Mouse (Mus musculus) limb, embryonic 10.5 days (tissue): ENCODE data around the gene Pstpip1. TPM values are rescaled to one million over a fixed set of nuclear protein-coding genes. Genes with fewer than 3 reads are reported as not detected.

ENCODE experiments used
- DNase-seq: peaks from one replicate; pipeline ENCODE4 v3.0.0-alpha.2; 2017; ENCODE audit warnings: low spot score
- H3K27ac ChIP-seq: fragments of 300-500 bp; sonication (generic); 2 replicates; pipeline ENCODE4 v1.5.1; 2016; ENCODE audit warnings: mild to moderate bottlenecking
- H3K27me3 ChIP-seq: fragments of 300-500 bp; sonication (generic); 2 replicates; pipeline ENCODE4 v1.6.1; 2016; ENCODE audit warnings: low read depth, mild to moderate bottlenecking; ENCODE audit not compliant: poor library complexity, severe bottlenecking
- H3K36me3 ChIP-seq: fragments of 300-500 bp; sonication (generic); 2 replicates; pipeline ENCODE4 v1.6.1; 2016; ENCODE audit warnings: mild to moderate bottlenecking, moderate library complexity
- H3K4me1 ChIP-seq: fragments of 300-500 bp; sonication (generic); 2 replicates; pipeline ENCODE4 v1.6.1; 2016
- H3K4me3 ChIP-seq: fragments of 300-500 bp; sonication (generic); 2 replicates; pipeline ENCODE4 v1.5.1; 2016; ENCODE audit warnings: mild to moderate bottlenecking, moderate library complexity
- H3K9me3 ChIP-seq: fragments of 300-500 bp; sonication (generic); replicated peaks from 2 replicates; pipeline ENCODE4 v1.6.1; 2016; ENCODE audit warnings: mild to moderate bottlenecking
- WGBS: fragments of 180-500 bp; shearing (Covaris S2); methylation state at CpG from one replicate; pipeline ENCODE4 v1.1.7; 2016; 5-methylcytosine and 5-hydroxymethylcytosine counted together
- polyA plus RNA-seq: library from polyadenylated mRNA; unstranded; fragments of >200 nt; fragmentation: Nextera tagmentation; extraction: Ambion mirVana; gene quantifications from 2 replicates; pipeline ENCODE4 v1.2.1, GENCODE M21; 2016

Pstpip1 gene
- polyA plus RNA-seq, result 0.64 and 0.90 TPM in 2 replicates

- Histone ChIP-seq H3K4me3 (peak within 1 kb of the TSS; percentile 22), H3K27me3 (0 out of 2 replicates have a peak, but pooled peaks cover 3% of the 10 kb centered on the region)
- WGBS, result 32% methylated on average over 22 of the region's 22 CpGs
Observed at GRCm38 (mm10) chr9:56089778-56090520, at the start of gene Pstpip1. Pstpip1 (plus strand) TSS chr9:56089962.

DNA sequence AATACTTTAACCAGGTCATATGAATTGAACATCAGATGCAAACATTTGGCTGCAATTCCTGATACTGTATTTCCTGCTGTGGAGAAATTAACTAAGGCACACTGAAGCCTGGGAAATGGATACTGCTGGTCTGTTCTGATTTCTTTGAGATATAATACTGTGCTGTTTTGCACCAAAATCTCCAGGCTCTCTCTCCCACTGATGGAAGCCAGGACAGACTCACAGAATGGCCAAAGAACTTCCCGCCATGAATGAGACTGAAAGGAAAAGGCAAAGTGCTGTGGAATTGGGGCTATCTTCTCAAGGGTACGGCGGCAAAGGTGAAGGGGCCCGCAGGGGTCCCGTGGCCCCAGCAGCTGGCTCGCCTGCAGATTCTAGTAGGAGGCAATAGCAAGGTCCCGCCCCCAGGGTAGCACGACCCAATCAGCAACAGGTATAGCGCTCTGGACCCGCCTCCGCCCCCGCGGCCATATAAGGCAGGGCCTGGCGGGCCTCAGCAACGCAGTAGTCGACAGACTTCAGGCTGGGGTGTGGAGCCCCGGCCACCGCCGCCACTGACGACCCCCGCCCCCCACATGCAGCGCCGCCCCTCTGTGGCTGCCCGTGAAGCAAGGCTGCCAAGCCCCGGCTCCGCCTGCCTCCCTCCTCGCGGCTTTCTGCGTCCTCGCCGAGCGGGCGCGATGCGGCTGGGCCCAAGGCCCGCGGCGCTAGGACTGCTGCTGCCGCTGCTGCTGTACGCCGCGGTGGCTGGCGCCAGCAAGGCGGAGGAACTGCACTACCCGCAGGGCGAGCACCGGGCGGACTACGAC is 48.2 kb upstream of the Pstpip1 start, which contains the start of gene Rcn2:
TSS of gene Rcn2 (plus strand) at position 474 of the 809 bp plus-strand sequence.
- peak within 1 kb of the TSS; percentile 78 for H3K4me3 ChIP-seq
- peaks cover 32% of the 10 kb centered on the region for H3K36me3 ChIP-seq
- H3K4me1 ChIP-seq, result peaks cover 24% of the 10 kb centered on the region
- H3K27me3 ChIP-seq, result no peaks in the 10 kb centered on the region
- H3K9me3 ChIP-seq, result no peaks in the 10 kb centered on the region
- under 1% methylated on average over 49 of the region's 49 CpGs for WGBS
- peak; percentile 95 for DNase-seq
- H3K27ac ChIP-seq, result peak within 1 kb of the TSS; percentile 99

More at GRCm38 (mm10) chr9:56089778-56090520, at the start of gene Pstpip1:
- no peaks in the 10 kb centered on the region for H3K9me3 ChIP-seq
- peak within 1 kb of the TSS; percentile 83 for H3K27ac ChIP-seq
- DNase-seq, result peak; percentile 61
- H3K4me1 ChIP-seq, result peaks cover 32% of the 10 kb centered on the region
- H3K36me3 ChIP-seq, result no peaks in the 10 kb centered on the region

DNA sequence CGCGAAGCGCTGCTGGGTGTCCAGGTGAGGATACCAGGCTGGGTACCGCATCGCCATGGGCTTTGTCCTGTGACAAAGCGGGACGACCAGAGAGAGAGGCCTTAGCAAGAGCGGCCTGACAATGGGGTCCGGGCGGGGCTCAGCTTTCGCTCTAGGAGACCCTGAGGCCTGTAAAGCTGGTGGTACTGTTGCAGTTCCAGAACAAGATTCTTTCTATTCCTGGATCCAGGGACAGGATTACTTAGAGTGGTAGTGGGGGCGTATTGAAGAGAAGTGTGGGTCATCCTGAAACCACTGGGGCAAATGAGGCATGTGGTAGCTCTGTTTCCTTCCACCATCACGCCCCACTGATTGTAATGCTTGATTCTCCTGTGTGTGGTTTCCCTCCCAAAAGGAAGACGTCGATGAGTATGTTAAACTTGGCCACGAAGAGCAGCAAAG is 47.6 kb upstream of the Pstpip1 start:
- WGBS, result 1% methylated on average over 16 of the region's 16 CpGs
- Histone ChIP-seq H3K27ac (peak overlapping the region; percentile 99), H3K4me1 (peaks cover 24% of the 10 kb centered on the region), H3K9me3 (no peaks in the 10 kb centered on the region), H3K27me3 (no peaks in the 10 kb centered on the region), H3K4me3 (peak overlapping the region; percentile 78), H3K36me3 (peaks cover 38% of the 10 kb centered on the region)
- no peak for DNase-seq

- DNase-seq, result no peak
- no peak overlapping the region for H3K4me3 ChIP-seq
- H3K27me3 ChIP-seq, result no peaks in the 10 kb centered on the region
- H3K9me3 ChIP-seq, result no peaks in the 10 kb centered on the region
- H3K4me1 ChIP-seq, result no peaks in the 10 kb centered on the region
- WGBS, result 88% methylated on average over 3 of the region's 3 CpGs
- peaks cover 85% of the 10 kb centered on the region for H3K36me3 ChIP-seq
- H3K27ac ChIP-seq, result no peak overlapping the region
Observed at GRCm38 (mm10) chr9:56053796-56054195, 36.0 kb upstream of the Pstpip1 start.

GRCm38 (mm10) chr9:56056147-56056546 is 33.6 kb upstream of the Pstpip1 start:
- no peaks in the 10 kb centered on the region for H3K9me3 ChIP-seq
- H3K27ac ChIP-seq, result no peak overlapping the region
- DNase-seq, result no peak
- peaks cover 96% of the 10 kb centered on the region for H3K36me3 ChIP-seq
- H3K27me3 ChIP-seq, result no peaks in the 10 kb centered on the region
- no peak overlapping the region for H3K4me3 ChIP-seq
- 96% methylated on average over 6 of the region's 6 CpGs for WGBS
- no peaks in the 10 kb centered on the region for H3K4me1 ChIP-seq

DNA sequence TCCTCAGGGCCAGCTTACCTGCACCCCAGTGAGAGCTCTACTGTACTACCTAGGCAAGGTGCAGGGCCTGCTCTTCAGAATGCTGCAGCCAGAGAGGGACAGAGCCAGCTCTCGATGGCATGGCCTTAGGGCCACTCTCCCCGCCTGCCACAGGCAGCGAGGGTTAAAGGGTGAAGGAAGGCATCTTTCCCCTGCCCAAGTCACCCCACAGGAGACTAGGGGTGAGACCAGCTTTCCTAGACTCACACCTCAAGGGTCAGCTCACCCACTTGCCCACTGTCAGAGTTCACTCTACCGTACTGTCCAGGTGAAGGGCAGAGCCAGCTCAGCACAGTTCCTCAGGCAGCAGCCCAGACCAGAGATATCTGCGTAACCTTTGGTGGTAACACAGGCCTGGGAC is 27.4 kb upstream of the Pstpip1 start:
- H3K36me3 ChIP-seq, result peaks cover 90% of the 10 kb centered on the region
- 94% methylated on average over 5 of the region's 5 CpGs for WGBS

DNA sequence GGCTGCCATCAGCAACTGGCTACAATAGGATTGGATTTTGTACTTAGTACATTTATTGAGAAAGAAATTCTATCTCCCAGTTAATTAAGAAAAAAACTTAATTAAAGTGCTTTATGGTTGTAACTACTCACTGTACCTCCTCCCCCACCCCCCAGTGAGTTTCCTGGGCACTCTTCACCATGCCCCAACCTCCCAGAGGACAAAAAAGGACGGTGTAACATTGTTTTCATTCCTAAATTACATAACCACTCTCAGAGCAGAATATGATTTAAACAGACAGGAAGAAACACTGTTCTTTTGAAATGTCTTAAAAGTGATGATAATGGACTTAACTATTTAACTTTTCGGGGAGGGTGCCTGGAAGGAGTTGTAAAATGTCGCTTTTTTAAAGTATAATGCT is 24.8 kb upstream of the Pstpip1 start:
- WGBS, result 74% methylated on average over 3 of the region's 3 CpGs
- peaks cover 87% of the 10 kb centered on the region for H3K36me3 ChIP-seq
- no peak overlapping the region for H3K27ac ChIP-seq
- no peaks in the 10 kb centered on the region for H3K4me1 ChIP-seq
- no peak for DNase-seq
- no peaks in the 10 kb centered on the region for H3K27me3 ChIP-seq
- H3K4me3 ChIP-seq, result no peak overlapping the region
- no peaks in the 10 kb centered on the region for H3K9me3 ChIP-seq

More for the DNA sequence above, 27.4 kb upstream of the Pstpip1 start:
- no peaks in the 10 kb centered on the region for H3K27me3 ChIP-seq
- no peaks in the 10 kb centered on the region for H3K9me3 ChIP-seq
- no peak for DNase-seq
- no peaks in the 10 kb centered on the region for H3K4me1 ChIP-seq
- H3K4me3 ChIP-seq, result no peak overlapping the region
- no peak overlapping the region for H3K27ac ChIP-seq

DNA sequence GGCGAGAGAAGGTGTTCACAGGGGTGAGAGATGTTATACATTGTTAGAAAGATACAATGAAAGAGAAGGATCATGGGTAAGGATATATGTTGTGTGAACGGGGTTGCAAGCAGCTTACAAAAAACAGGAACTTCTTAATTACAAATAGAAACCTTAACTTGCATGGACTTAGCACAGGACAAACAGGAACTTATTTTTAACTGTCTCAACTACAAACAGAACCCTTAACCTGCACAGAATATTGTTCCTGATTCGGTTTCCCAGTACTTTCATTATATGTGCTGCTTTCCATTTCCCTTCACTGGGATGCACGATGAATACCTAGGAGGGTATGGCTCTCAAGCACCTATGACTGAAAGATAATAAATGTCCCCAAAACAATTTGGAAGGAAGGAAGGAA is 21.8 kb upstream of the Pstpip1 start:
- Histone ChIP-seq H3K9me3 (no peaks in the 10 kb centered on the region), H3K4me1 (no peaks in the 10 kb centered on the region), H3K4me3 (no peak overlapping the region), H3K27ac (no peak overlapping the region), H3K36me3 (peaks cover 83% of the 10 kb centered on the region), H3K27me3 (no peaks in the 10 kb centered on the region)
- 94% methylated on average over 4 of the region's 4 CpGs for WGBS
- DNase-seq, result no peak

- no peak for DNase-seq
- peaks cover 76% of the 10 kb centered on the region for H3K36me3 ChIP-seq
- H3K27ac ChIP-seq, result no peak overlapping the region
- H3K4me1 ChIP-seq, result no peaks in the 10 kb centered on the region
- H3K27me3 ChIP-seq, result no peaks in the 10 kb centered on the region
- no peak overlapping the region for H3K4me3 ChIP-seq
- WGBS, result 90% methylated on average over 1 of the region's 1 CpGs
- no peaks in the 10 kb centered on the region for H3K9me3 ChIP-seq
Observed at GRCm38 (mm10) chr9:56068630-56069029, 21.1 kb upstream of the Pstpip1 start.

DNA sequence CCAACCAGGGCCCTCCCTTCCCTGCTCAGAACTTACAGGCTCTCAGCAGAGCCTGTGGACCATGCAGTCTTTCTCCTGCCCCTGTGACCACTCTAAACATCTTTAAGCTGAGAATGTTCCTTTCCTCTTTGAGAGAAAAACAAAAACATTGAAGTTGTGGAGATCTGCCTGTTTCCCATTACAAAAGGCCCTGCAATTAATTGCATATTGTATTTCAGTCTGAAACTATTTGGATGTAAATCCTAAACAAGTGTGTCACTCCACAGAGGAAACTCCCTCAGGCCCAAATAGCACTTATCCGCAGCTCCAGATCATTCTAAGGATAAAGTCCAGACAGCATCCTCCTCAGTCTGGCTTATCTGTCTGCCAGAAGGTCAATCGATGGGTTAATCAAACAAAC is 16.9 kb upstream of the Pstpip1 start:
- Histone ChIP-seq H3K4me1 (peaks cover 22% of the 10 kb centered on the region), H3K4me3 (no peak overlapping the region), H3K27me3 (no peaks in the 10 kb centered on the region), H3K9me3 (no peaks in the 10 kb centered on the region), H3K27ac (no peak overlapping the region), H3K36me3 (peaks cover 42% of the 10 kb centered on the region)
- 61% methylated on average over 2 of the region's 2 CpGs for WGBS
- DNase-seq, result no peak

- Histone ChIP-seq H3K9me3 (no peaks in the 10 kb centered on the region), H3K36me3 (peaks cover 42% of the 10 kb centered on the region), H3K27me3 (no peaks in the 10 kb centered on the region), H3K4me3 (no peak overlapping the region), H3K4me1 (peaks cover 22% of the 10 kb centered on the region), H3K27ac (peak overlapping the region; percentile 80)
- 72% methylated on average over 12 of the region's 12 CpGs for WGBS
- DNase-seq, result no peak
Observed at GRCm38 (mm10) chr9:56074863-56075262, 14.9 kb upstream of the Pstpip1 start.

DNA sequence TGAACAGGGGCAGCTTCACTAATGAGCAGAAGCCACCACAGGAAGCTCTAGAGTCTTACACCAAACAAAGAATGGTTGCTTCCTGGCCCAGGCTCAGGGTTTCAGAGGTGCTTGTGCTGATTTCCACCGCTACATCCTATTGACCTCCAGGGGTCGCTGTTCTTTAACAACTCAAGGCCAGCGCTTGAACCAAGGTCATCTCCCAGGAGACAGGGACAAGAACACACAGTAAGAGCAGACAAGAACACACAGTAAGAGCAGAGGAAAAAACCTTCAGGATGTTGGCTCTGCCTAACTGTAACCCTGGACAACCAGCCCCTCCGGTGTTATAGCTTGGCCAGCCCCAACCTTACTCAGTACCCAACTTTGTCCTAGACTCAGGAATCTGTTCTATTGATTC is 14.5 kb upstream of the Pstpip1 start:
- H3K4me1 ChIP-seq, result peaks cover 22% of the 10 kb centered on the region
- no peak overlapping the region for H3K4me3 ChIP-seq
- peaks cover 40% of the 10 kb centered on the region for H3K36me3 ChIP-seq
- H3K9me3 ChIP-seq, result no peaks in the 10 kb centered on the region
- peak overlapping the region; percentile 80 for H3K27ac ChIP-seq
- peak; percentile 62 for DNase-seq
- WGBS, result 9% methylated on average over 4 of the region's 4 CpGs
- no peaks in the 10 kb centered on the region for H3K27me3 ChIP-seq
